Mouse (Mus musculus) neural tube, embryonic 14.5 days (tissue): ENCODE data around the gene Igf2r. TPM values are rescaled to one million over a fixed set of nuclear protein-coding genes. Genes with fewer than 3 reads are reported as not detected.
A peak's percentile ranks its signal among the peaks of the same experiment; 100 is the strongest.

ENCODE experiments used
- ATAC-seq: fragments of 200-750 bp; cut with Nextera tagmentation; 2 replicates; pipeline ENCODE4 v1.8.0; 2017; ENCODE audit warnings: low read depth, mild to moderate bottlenecking, moderate TSS enrichment, moderate library complexity
- H3K27ac ChIP-seq: fragments of 300-500 bp; sonication (generic); 2 replicates; pipeline ENCODE4 v1.5.1; 2014; ENCODE audit warnings: low read depth, mild to moderate bottlenecking, control low read depth, low read length, moderate library complexity, mixed read lengths
- H3K27me3 ChIP-seq: fragments of 300-500 bp; sonication (generic); 2 replicates; pipeline ENCODE4 v1.6.1; 2014; ENCODE audit warnings: low read length; ENCODE audit not compliant: control insufficient read depth, insufficient read depth
- H3K36me3 ChIP-seq: fragments of 300-500 bp; sonication (generic); 2 replicates; pipeline ENCODE4 v1.6.1; 2014; ENCODE audit warnings: low read length, mixed read lengths; ENCODE audit not compliant: control insufficient read depth, insufficient read depth
- H3K4me1 ChIP-seq: fragments of 300-500 bp; sonication (generic); 2 replicates; pipeline ENCODE4 v1.6.1; 2014; ENCODE audit warnings: low read length; ENCODE audit not compliant: control insufficient read depth, insufficient read depth
- H3K4me2 ChIP-seq: fragments of 300-500 bp; sonication (generic); 2 replicates; pipeline ENCODE4 v1.6.1; 2014; ENCODE audit warnings: mild to moderate bottlenecking, low read depth, low read length, control low read depth
- H3K4me3 ChIP-seq: fragments of 300-500 bp; sonication (generic); 2 replicates; pipeline ENCODE4 v1.5.1; 2014; ENCODE audit warnings: low read depth, low read length, control low read depth, mixed read lengths
- H3K9ac ChIP-seq: fragments of 300-500 bp; sonication (generic); replicated peaks from 2 replicates; pipeline ENCODE4 v1.6.1; 2014; ENCODE audit warnings: low read depth, mild to moderate bottlenecking, control low read depth, low read length, mixed read lengths
- H3K9me3 ChIP-seq: fragments of 300-500 bp; sonication (generic); 2 replicates; pipeline ENCODE4 v1.6.1; 2016; ENCODE audit warnings: low read length; ENCODE audit not compliant: control insufficient read depth
- WGBS: fragments of 180-500 bp; shearing (Covaris S2); extraction: QIAGEN DNeasy Blood & Tissue Kit; methylation state at CpG from one replicate; pipeline ENCODE4 v1.1.7; 2014; 5-methylcytosine and 5-hydroxymethylcytosine counted together
- polyA plus RNA-seq: library from polyadenylated mRNA; unstranded; fragments of >200 nt; fragmentation: Nextera tagmentation; extraction: Ambion mirVana; gene quantifications from 2 replicates; pipeline ENCODE4 v1.2.1, GENCODE M21; 2014

Gene Igf2r
- polyA plus RNA-seq, 1 experiment from 2014 or later: 9.6 TPM

GRCm38 (mm10) chr17:12799368-12800275 lies 30.2 kb upstream of the Igf2r start:
- H3K4me2 ChIP-seq: no peak overlapping the region
- 86% methylated on average over 12 of the region's 12 CpGs for WGBS
- H3K4me1 ChIP-seq: no peaks in the 10 kb centered on the region
- H3K27me3 ChIP-seq: no peaks in the 10 kb centered on the region
- H3K9me3 ChIP-seq: no peaks in the 10 kb centered on the region
- H3K36me3 ChIP-seq: no peaks in the 10 kb centered on the region
- H3K9ac ChIP-seq: no peak overlapping the region
- H3K27ac ChIP-seq: no peak overlapping the region
- H3K4me3 ChIP-seq: no peak overlapping the region
- peak; percentile 68; the same call in 1 of the 2 replicates for ATAC-seq

DNA sequence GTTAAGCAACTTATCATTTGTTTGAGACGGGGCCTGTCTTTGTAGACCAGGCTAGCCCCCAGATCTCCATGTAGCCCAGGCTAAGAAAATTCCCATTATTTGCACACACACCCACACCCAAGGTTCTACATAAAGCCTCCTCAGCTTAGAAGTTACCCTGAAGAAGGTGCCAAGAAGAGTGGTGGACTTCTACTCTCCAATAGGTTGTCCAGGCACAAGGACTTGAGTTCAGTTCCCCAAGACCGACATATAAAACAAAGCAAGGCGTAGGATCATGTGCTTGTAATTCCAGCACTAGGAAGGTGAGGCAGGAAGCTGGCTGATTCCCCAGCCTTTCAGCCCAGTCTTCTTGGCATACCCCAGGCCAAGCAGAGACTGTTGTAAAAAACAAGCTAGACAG lies 29.1 kb upstream of the Igf2r start:
- Histone ChIP-seq H3K9ac (no peak overlapping the region), H3K27me3 (no peaks in the 10 kb centered on the region), H3K27ac (no peak overlapping the region), H3K4me1 (no peaks in the 10 kb centered on the region), H3K36me3 (no peaks in the 10 kb centered on the region), H3K4me3 (no peak overlapping the region), H3K4me2 (no peak overlapping the region), H3K9me3 (no peaks in the 10 kb centered on the region)
- 96% methylated on average over 3 of the region's 3 CpGs for WGBS
- no peak for ATAC-seq

GRCm38 (mm10) chr17:12797427-12798029 lies 28.1 kb upstream of the Igf2r start:
- no peak for ATAC-seq
- no peak overlapping the region for H3K27ac ChIP-seq

DNA sequence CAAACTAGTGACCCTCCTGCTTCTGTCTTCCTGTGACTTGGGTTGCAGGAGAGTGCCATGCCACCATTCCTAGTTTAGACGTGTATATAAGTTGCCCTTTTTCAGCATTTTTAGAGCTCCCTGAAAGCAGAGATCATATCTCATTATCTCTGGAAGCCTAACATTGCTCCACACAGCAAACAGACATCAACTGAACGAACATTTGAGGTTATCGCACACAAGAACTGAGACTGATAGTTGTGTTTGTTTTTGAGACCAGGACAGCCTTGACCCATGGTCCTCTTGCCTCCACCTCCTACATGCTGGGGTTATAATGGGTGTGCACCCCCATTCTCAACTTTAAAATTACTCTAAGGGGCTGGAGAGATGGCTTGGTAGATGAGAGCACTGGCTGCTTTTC lies 27.2 kb upstream of the Igf2r start:
- Histone ChIP-seq H3K4me1 (no peaks in the 10 kb centered on the region), H3K4me3 (no peak overlapping the region)
- 86% methylated on average over 3 of the region's 3 CpGs for WGBS

More at GRCm38 (mm10) chr17:12797427-12798029, 28.1 kb upstream of the Igf2r start:
- Histone ChIP-seq H3K4me2 (no peak overlapping the region), H3K4me3 (no peak overlapping the region), H3K9me3 (no peaks in the 10 kb centered on the region), H3K27me3 (no peaks in the 10 kb centered on the region), H3K4me1 (no peaks in the 10 kb centered on the region), H3K36me3 (no peaks in the 10 kb centered on the region), H3K9ac (no peak overlapping the region)
- 79% methylated on average over 3 of the region's 3 CpGs for whole genome bisulfite sequencing

DNA sequence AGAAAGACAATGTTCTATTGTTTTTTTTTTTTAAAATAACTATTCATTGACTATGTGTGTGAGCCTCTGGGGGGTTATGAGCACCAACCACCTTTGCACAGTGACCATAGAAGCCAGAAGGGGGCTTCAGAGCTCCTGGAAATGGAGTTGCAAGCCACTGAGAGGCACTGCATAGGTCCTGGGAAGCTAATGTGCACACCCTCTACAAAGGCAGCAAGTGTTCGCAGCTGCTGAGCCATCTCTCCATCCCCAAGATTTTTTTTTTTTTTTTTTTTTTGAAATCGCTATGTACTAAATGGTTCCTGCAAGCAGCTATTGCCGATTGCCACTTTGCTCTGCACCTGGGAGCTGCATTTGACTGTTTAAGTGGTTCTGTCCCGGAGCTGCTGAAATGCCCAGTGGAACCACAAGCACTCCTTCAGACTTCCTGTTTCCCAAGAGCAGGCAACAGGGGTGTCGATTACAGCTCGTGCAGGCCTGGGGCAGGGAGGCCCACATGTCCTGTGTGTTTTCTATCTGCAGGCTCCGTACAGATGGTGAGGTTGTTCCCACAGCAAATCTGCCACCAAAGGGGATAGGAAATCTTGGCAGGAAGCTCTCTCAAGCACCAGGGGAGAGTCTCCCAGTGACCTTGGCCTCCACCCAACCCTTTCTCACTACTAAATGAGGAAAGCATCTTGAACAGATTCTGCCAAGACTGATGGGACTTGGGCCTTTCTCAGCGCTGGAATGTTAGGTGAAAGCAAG lies 24.4 kb upstream of the Igf2r start:
- no peak for ATAC-seq
- 66% methylated on average over 8 of the region's 8 CpGs for WGBS
- Histone ChIP-seq H3K4me1 (peaks cover 6% of the 10 kb centered on the region; the same call in 1 of the 2 replicates), H3K4me3 (no peak overlapping the region), H3K36me3 (no peaks in the 10 kb centered on the region), H3K9me3 (no peaks in the 10 kb centered on the region), H3K9ac (no peak overlapping the region), H3K27ac (peak overlapping the region; percentile 60; the same call in 1 of the 2 replicates), H3K4me2 (no peak overlapping the region), H3K27me3 (no peaks in the 10 kb centered on the region)

More for the DNA sequence above, 27.2 kb upstream of the Igf2r start:
- no peak overlapping the region for H3K4me2 ChIP-seq
- H3K9me3 ChIP-seq: no peaks in the 10 kb centered on the region
- no peak for ATAC-seq
- no peak overlapping the region for H3K27ac ChIP-seq
- no peaks in the 10 kb centered on the region for H3K36me3 ChIP-seq
- no peaks in the 10 kb centered on the region for H3K27me3 ChIP-seq
- no peak overlapping the region for H3K9ac ChIP-seq

DNA sequence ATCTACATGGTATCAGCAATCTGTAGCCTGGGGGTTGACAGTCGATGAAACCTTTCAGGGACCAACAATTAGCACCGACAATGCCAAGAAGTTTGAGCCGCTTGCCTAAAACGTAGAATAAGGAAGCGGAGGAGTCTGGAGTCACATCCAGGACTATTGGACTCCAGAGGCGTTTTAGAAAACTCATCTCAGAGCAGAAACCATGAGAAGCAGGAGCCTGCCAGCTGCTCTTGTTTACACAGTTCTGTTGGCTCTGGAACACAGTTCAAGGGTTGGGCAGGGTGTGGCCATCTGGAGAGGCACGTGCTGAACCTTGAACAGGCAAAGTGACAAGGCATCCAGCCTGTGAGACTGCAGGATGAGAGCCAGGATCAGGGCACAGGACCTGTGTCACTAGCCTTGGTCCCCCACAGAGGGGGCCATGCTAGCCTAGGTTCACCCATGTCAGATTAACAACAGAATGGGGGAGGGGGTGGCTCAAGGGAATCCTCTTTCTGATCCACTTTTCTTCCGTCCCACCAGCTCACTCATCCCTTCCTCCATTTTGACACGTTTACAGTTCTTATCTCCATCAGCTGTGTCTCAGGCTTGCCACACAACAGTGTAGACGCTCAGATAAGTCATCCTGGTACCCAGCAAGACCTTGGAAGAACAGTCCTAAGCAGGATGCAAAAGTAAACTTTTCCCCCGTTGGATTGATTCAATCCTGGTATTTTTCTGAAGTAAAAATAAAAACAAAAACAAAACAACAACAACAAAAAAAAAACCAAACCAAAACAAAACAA lies 23.1 kb upstream of the Igf2r start:
- H3K9ac ChIP-seq: no peak overlapping the region
- H3K27ac ChIP-seq: no peak overlapping the region
- H3K4me3 ChIP-seq: no peak overlapping the region
- no peaks in the 10 kb centered on the region for H3K9me3 ChIP-seq
- H3K36me3 ChIP-seq: no peaks in the 10 kb centered on the region
- 78% methylated on average over 11 of the region's 11 CpGs for WGBS
- no peak overlapping the region for H3K4me2 ChIP-seq
- H3K4me1 ChIP-seq: peaks cover 6% of the 10 kb centered on the region; the same call in 1 of the 2 replicates
- ATAC-seq: no peak
- H3K27me3 ChIP-seq: no peaks in the 10 kb centered on the region

DNA sequence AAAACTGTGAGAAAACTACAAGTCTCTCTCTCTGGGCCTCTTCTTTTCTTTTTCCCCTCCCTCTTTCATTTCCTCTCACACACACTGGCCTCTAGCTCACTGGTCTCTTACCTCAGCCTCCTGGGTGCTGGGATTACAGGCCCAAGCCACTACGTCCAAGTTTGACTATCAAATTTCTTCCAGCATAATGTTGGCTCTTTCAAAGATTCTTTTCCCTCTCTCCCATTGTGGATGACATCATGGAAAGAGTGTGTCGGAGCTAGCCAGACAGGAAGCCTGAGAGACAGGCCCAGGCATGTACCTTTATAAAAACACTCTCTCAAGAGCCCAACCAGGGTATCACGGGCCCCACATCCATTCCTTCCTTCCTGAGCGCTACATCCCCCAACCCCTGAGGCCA lies 22.0 kb upstream of the Igf2r start:
- no peaks in the 10 kb centered on the region for H3K36me3 ChIP-seq

DNA sequence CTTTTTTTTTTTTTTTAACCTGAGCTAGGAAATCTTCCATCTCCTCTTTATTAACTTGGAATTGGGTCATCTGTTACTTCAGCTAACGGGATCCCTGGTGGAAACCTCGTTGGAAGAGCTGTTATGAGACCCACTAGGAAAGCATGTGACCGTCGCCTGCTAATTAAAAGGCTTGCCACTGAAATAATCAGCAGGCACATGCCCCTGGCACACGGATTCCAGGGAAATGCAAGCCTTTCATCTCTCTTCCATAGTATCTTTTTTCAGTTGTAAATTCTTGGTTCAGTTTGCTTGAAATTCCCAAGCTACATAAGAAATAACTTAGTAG lies 21.6 kb upstream of the Igf2r start:
- no peaks in the 10 kb centered on the region for H3K36me3 ChIP-seq
- peak; percentile 35; the same call in 1 of the 2 replicates for ATAC-seq
- H3K4me2 ChIP-seq: no peak overlapping the region
- H3K9me3 ChIP-seq: no peaks in the 10 kb centered on the region
- H3K4me3 ChIP-seq: no peak overlapping the region
- no peak overlapping the region for H3K9ac ChIP-seq
- peaks cover 6% of the 10 kb centered on the region; the same call in 1 of the 2 replicates for H3K4me1 ChIP-seq
- H3K27me3 ChIP-seq: no peaks in the 10 kb centered on the region
- WGBS: 28% methylated on average over 5 of the region's 5 CpGs
- peak overlapping the region; percentile 53; the same call in 1 of the 2 replicates for H3K27ac ChIP-seq

More for the DNA sequence above, 22.0 kb upstream of the Igf2r start:
- Histone ChIP-seq H3K9me3 (no peaks in the 10 kb centered on the region), H3K27ac (peak overlapping the region; percentile 53; the same call in 1 of the 2 replicates), H3K4me3 (no peak overlapping the region), H3K9ac (no peak overlapping the region), H3K4me1 (peaks cover 6% of the 10 kb centered on the region; the same call in 1 of the 2 replicates), H3K27me3 (no peaks in the 10 kb centered on the region), H3K4me2 (no peak overlapping the region)
- ATAC-seq: no peak
- 72% methylated on average over 4 of the region's 4 CpGs for WGBS
